Mouse (Mus musculus) CH12.LX (cell line): ENCODE results near the gene Dixdc1. TPM values are rescaled to one million over a fixed set of nuclear protein-coding genes. Genes with fewer than 3 reads are reported as not detected.

Source experiments
- DNase-seq: peaks from one replicate; pipeline ENCODE4 v3.0.0-alpha.2; 2013; ENCODE audit errors: extremely low read depth
- H3K27ac ChIP-seq: 2 replicates; pipeline ENCODE4 v1.5.1; 2012; ENCODE audit warnings: low read depth, mild to moderate bottlenecking, control low read depth, moderate library complexity; ENCODE audit not compliant: insufficient read depth
- H3K27me3 ChIP-seq: replicated peaks from 2 replicates; pipeline ENCODE3; 2012; ENCODE audit warnings: inconsistent platforms
- H3K36me3 ChIP-seq, 2 experiments: replicated peaks in 1 of 2; 2 replicates each; pipeline versions ENCODE3 to v1.6.1; 2012; ENCODE audit warnings: inconsistent platforms in 1 of 2, low read length in 1 of 2, mild to moderate bottlenecking in 1 of 2, mixed read lengths in 1 of 2, moderate library complexity in 1 of 2; ENCODE audit not compliant: control insufficient read depth in 1 of 2, insufficient read depth in 1 of 2
- H3K4me1 ChIP-seq, 2 experiments: 2 replicates each; pipeline ENCODE4 v1.6.1; 2012; ENCODE audit warnings: inconsistent platforms in 1 of 2, moderate library complexity in 1 of 2; ENCODE audit not compliant: insufficient read depth in 2 of 2, control insufficient read depth in 1 of 2
- H3K4me2 ChIP-seq: 2 replicates; pipeline ENCODE4 v1.6.1; 2012; ENCODE audit warnings: low read depth, mild to moderate bottlenecking, control low read depth; ENCODE audit not compliant: poor library complexity, insufficient read depth, severe bottlenecking
- H3K4me3 ChIP-seq, 3 experiments: fragments of 150-350 bp in 1 of 3; sonication (generic) in 1 of 3; replicated peaks in 1 of 3; 2 replicates each; pipeline versions ENCODE3 to v1.5.1; 2011 to 2012; ENCODE audit warnings: low read depth in 2 of 3, low read length in 2 of 3, mild to moderate bottlenecking in 2 of 3, moderate library complexity in 2 of 3, control low read depth in 1 of 3, improper control_type of control experiment in 1 of 3, inconsistent platforms in 1 of 3, mixed read lengths in 1 of 3; ENCODE audit not compliant: poor library complexity in 1 of 3
- H3K79me2 ChIP-seq: replicated peaks from 2 replicates; pipeline ENCODE4 v1.6.1; 2012; ENCODE audit warnings: mild to moderate bottlenecking, moderate library complexity; ENCODE audit not compliant: control insufficient read depth, poor library complexity, insufficient read depth, severe bottlenecking; ENCODE audit errors: extremely low read depth
- H3K9ac ChIP-seq: 2 replicates; pipeline ENCODE4 v1.6.1; 2012; ENCODE audit warnings: low read depth, mild to moderate bottlenecking, control low read depth, moderate library complexity; ENCODE audit not compliant: insufficient read depth
- H3K9me3 ChIP-seq: replicated peaks from 2 replicates; pipeline ENCODE3; 2012; ENCODE audit warnings: low read length, inconsistent platforms, mixed read lengths
- BHLHE40 ChIP-seq: IDR thresholded peaks from 2 replicates; pipeline ENCODE4 v1.6.1; 2011; ENCODE audit warnings: mild to moderate bottlenecking, low read depth, low read length, improper control_type of control experiment
- CHD1 ChIP-seq: IDR thresholded peaks from 2 replicates; pipeline ENCODE4 v1.6.1; 2012; ENCODE audit warnings: low read depth, low read length, improper control_type of control experiment, inconsistent platforms
- EP300 ChIP-seq: IDR thresholded peaks from 2 replicates; pipeline ENCODE4 v1.6.1; 2011; ENCODE audit warnings: low read length, improper control_type of control experiment
- ETS1 ChIP-seq: conservative IDR thresholded peaks from 2 replicates; pipeline ENCODE4 v1.6.1; 2012; ENCODE audit warnings: low read depth, mild to moderate bottlenecking, inconsistent platforms, low read length, improper control_type of control experiment, moderate library complexity
- IRF4 ChIP-seq: IDR thresholded peaks from 2 replicates; pipeline ENCODE4 v1.6.1; 2014; ENCODE audit warnings: low read depth, mild to moderate bottlenecking, inconsistent platforms, low read length, improper control_type of control experiment
- JUND ChIP-seq: conservative IDR thresholded peaks from 2 replicates; pipeline ENCODE4 v1.6.1; 2011; ENCODE audit warnings: low read depth, low read length, improper control_type of control experiment
- KAT2A ChIP-seq: IDR thresholded peaks from 2 replicates; pipeline ENCODE4 v1.6.1; 2012; ENCODE audit warnings: low read length, improper control_type of control experiment, inconsistent platforms; ENCODE audit not compliant: insufficient replicate concordance
- MAFK ChIP-seq: IDR thresholded peaks from 2 replicates; pipeline ENCODE4 v1.6.1; 2011; ENCODE audit warnings: low read length, improper control_type of control experiment; ENCODE audit not compliant: insufficient replicate concordance
- MAX ChIP-seq: IDR thresholded peaks from 2 replicates; pipeline ENCODE4 v1.6.1; 2011; ENCODE audit warnings: low read length, improper control_type of control experiment
- MEF2A ChIP-seq: IDR thresholded peaks from 2 replicates; pipeline ENCODE4 v1.6.1; 2014; ENCODE audit warnings: low read depth, mild to moderate bottlenecking, inconsistent platforms, low read length, improper control_type of control experiment, borderline replicate concordance
- MXI1 ChIP-seq: IDR thresholded peaks from 2 replicates; pipeline ENCODE4 v1.6.1; 2011; ENCODE audit warnings: mild to moderate bottlenecking, low read depth, low read length, improper control_type of control experiment
- NRF1 ChIP-seq: IDR thresholded peaks from 2 replicates; pipeline ENCODE4 v1.6.1; 2014; ENCODE audit warnings: low read depth, mild to moderate bottlenecking, inconsistent platforms, low read length, improper control_type of control experiment, moderate library complexity
- PAX5 ChIP-seq: IDR thresholded peaks from 2 replicates; pipeline ENCODE4 v1.6.1; 2012; ENCODE audit warnings: low read length, inconsistent platforms, mixed read lengths
- POLR2A ChIP-seq: IDR thresholded peaks from 2 replicates; pipeline ENCODE4 v1.6.1; 2011; ENCODE audit warnings: low read depth, mild to moderate bottlenecking, improper control_type of control experiment, low read length
- POLR2AphosphoS2 ChIP-seq: IDR thresholded peaks from 2 replicates; pipeline ENCODE4 v1.6.1; 2011; ENCODE audit warnings: low read depth, low read length, improper control_type of control experiment
- RAD21 ChIP-seq: IDR thresholded peaks from 2 replicates; pipeline ENCODE4 v1.6.1; 2011; ENCODE audit warnings: low read depth, mild to moderate bottlenecking, low read length, improper control_type of control experiment, moderate library complexity
- SMC3 ChIP-seq: IDR thresholded peaks from 2 replicates; pipeline ENCODE4 v1.6.1; 2011; ENCODE audit warnings: low read depth, low read length, improper control_type of control experiment
- TCF12 ChIP-seq: IDR thresholded peaks from 2 replicates; pipeline ENCODE4 v1.6.1; 2014; ENCODE audit warnings: low read depth, mild to moderate bottlenecking, inconsistent platforms, low read length, improper control_type of control experiment
- UBTF ChIP-seq: IDR thresholded peaks from 2 replicates; pipeline ENCODE4 v1.6.1; 2012; ENCODE audit warnings: low read depth, mild to moderate bottlenecking, inconsistent platforms, low read length, improper control_type of control experiment, moderate library complexity
- ZC3H11A ChIP-seq: IDR thresholded peaks from 2 replicates; pipeline ENCODE4 v1.6.1; 2012; ENCODE audit warnings: low read depth, mild to moderate bottlenecking, inconsistent platforms, low read length, improper control_type of control experiment
- ZKSCAN1 ChIP-seq: IDR thresholded peaks from 2 replicates; pipeline ENCODE4 v1.6.1; 2012; ENCODE audit warnings: low read depth, inconsistent platforms, low read length, improper control_type of control experiment, borderline replicate concordance
- ZMIZ1 ChIP-seq: IDR thresholded peaks from 2 replicates; pipeline ENCODE4 v1.6.1; 2012; ENCODE audit warnings: low read depth, mild to moderate bottlenecking, inconsistent platforms, low read length, improper control_type of control experiment
- ZNF384 ChIP-seq: IDR thresholded peaks from 2 replicates; pipeline ENCODE4 v1.6.1; 2012; ENCODE audit warnings: low read depth, low read length, improper control_type of control experiment, inconsistent platforms
- dilution Hi-C: fragments of 300-500 bp; cut with MboI; formaldehyde crosslinking; loops from 2 replicates; pipeline ENCODE4 v1.14.3; 2020; ENCODE audit warnings: low sequenced_read_pairs; ENCODE audit not compliant: extremely low pct_unique_long_range_greater_than_20kb, extremely low pct_ligation_motif_present
- in situ Hi-C: fragments of 300-500 bp; cut with MboI; formaldehyde crosslinking; loops from 3 replicates; pipeline ENCODE4 v1.14.3; 2019; ENCODE audit warnings: low sequenced_read_pairs, low pct_ligation_motif_present, low pct_unique_long_range_greater_than_20kb, mixed read lengths
- polyA plus RNA-seq: library from polyadenylated mRNA; unstranded; fragments of >175 nt; gene quantifications from 2 replicates; pipeline ENCODE4 v1.2.1, GENCODE M21; 2012; ENCODE audit warnings: low read depth; ENCODE audit not compliant: insufficient read length
- total RNA-seq, 2 experiments: library from RNA; depleted of rRNA; stranded (reverse); fragments of 300-350 nt in 1 of 2; fragments of >200 nt in 1 of 2; gene quantifications; 2 replicates each; pipeline ENCODE4 v1.2.3; 2012 to 2014

The Dixdc1 gene
- total and polyA plus RNA-seq, 3 experiments = 0.13 to 0.23 (median 0.21) TPM

DNA sequence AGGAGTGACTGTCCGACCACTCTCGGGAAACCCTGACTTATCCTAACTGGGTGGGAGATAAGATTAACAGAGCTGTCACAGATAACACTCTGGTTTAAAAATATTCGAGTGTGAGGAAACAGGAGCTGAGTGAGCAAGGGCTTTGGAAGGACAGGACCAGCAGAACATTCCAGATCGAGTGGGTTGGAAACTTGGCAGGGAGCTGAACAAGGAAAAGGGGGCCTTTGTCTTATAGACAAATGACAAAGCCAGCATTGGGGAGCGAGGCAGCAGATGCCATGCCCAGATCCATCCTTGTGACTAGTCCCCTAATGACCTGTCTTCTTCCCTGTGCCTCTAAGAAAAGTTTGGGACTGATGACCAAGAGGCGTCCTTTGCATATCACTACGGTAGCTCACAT is 14.6 kb upstream of the Dixdc1 start:
- TF ChIP-seq ETS1 (no peak), BHLHE40 (no peak), POLR2A (no peak), MAFK (no peak), JUND (no peak), PAX5 (no peak), ZNF384 (no peak), IRF4 (no peak), UBTF (no peak)
- Histone ChIP-seq H3K4me2 (no peak overlapping the region), H3K4me3 (no peak overlapping the region), H3K27me3 (peaks cover 20% of the 10 kb centered on the region), H3K79me2 (no peaks in the 10 kb centered on the region), H3K27ac (no peak overlapping the region), H3K36me3 (no peaks in the 10 kb centered on the region), H3K4me1 (peaks cover 0 to 5% of the 10 kb centered on the region in 2 experiments; a peak in 1 of 4 replicates), H3K9ac (no peak overlapping the region), H3K9me3 (no peaks in the 10 kb centered on the region)
- in situ Hi-C loops (no loop called here), dilution Hi-C loops (no loop called here)
- no peak for DNase-seq

- dilution Hi-C loops = no loop called here
- peaks cover 18% of the 10 kb centered on the region for H3K27me3 ChIP-seq
- TF ChIP-seq SMC3 (no peak), IRF4 (no peak), ZC3H11A (no peak), KAT2A (no peak), MAX (no peak), TCF12 (no peak), MAFK (no peak), POLR2AphosphoS2 (no peak), UBTF (no peak), MXI1 (no peak), JUND (no peak), ZMIZ1 (no peak), BHLHE40 (no peak), NRF1 (no peak), RAD21 (no peak), CHD1 (no peak), ZKSCAN1 (no peak), MEF2A (no peak), EP300 (no peak)
- TF ChIP-seq, all 38 proteins: peak for 0
- in situ Hi-C loops = no loop called here
- H3K79me2 ChIP-seq = no peaks in the 10 kb centered on the region
- H3K9ac ChIP-seq = no peak overlapping the region
- no peaks in the 10 kb centered on the region for H3K36me3 ChIP-seq
- no peak overlapping the region for H3K4me2 ChIP-seq
- DNase-seq = no peak
- no peak overlapping the region for H3K27ac ChIP-seq
- peaks cover 0 to 4% of the 10 kb centered on the region in 2 experiments; a peak in 1 of 4 replicates for H3K4me1 ChIP-seq
- H3K4me3 ChIP-seq = no peak overlapping the region
- H3K9me3 ChIP-seq = no peaks in the 10 kb centered on the region
Observed at GRCm38 (mm10) chr9:50752784-50753615, 13.7 kb upstream of the Dixdc1 start.
